Mouse (Mus musculus): ENCODE measurements around the gene Large2.

The Large2 gene

DNA sequence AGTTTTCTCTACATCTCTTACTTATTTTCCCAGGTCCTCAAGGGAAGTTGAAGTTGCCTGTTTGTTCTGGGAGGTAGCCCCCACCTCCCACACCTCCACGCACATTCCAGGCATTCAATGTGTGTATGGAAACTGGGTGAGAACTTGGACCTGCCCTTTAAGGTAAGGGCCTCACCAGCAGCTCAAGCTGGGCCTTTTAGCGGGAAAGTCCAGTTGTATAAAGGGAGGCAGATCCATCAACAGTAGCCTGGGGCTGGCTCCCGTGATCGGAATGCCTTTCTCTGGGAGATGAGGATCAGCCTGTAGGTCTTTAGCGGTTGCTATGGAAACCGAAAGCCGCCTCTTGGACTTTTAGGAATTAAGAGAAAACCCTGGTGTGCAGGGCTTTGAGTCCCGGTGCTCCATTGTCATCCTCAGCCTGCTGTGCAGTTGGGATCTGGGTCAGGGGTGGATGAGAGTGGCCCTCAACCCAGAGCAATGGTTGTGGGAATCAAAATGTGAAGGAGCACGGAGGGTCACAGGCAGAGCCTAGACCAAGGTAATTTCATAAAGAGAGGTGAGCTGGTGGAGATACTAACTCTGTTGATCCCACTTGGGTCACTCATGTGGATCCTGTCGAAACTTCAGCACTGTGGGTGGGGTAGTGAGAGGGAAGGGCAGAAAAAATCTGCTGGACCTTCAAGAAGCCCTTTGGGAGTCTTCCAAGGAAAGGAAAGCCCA, 2.5 kb downstream of the Large2 start:
- DNase-seq (ENCODE audit: low read depth, low spot score) = no peak

DNA sequence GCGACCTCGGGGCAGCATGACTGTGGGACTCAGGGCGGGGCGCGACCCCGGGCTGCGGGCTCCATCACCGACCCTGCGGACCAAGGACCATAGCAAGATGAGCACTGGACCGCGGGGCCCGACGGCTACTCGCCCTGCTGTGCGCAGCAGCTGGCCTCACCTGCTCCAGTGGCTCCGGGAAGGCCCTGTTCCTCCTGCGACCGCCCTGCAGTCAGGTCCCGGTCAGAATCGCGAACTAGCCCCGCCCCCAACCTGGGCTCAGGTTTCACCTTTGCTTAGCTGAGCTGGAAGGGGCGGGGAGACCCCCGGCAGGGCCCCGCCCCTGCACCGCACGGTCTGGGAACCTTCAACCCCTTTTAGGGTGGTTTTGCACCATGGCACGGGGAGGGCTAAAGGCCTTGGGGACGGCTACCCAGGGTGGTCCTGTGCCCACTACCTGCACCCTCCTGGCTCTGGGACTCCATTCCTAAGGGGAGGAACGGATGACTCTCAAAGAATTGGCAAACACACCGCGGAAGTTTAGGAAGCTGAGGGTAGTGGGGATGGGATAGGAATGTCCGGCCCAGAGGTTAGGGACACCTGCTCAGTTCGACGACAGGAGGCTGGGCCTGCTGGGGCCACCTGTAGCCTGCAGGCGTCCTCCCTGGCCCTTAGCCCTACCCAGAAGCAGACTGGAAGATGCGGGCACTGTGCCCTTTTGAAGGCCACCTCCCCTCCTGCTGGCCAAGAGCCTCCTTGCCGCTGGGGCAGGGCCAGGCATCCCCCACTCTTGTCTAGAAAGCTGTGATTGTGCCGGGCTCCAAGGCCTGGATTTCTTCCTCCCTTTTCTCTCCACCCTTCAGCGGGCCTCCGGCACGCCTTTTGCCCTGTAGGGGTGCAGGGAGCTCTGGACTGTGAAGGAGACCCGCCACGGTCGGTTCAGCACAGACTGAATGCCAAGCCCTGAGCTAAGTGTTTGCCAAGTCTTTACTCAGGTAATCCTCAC, 3.6 kb downstream of the Large2 start:
- no peak for DNase-seq (ENCODE audit: low read depth, low spot score)

DNA sequence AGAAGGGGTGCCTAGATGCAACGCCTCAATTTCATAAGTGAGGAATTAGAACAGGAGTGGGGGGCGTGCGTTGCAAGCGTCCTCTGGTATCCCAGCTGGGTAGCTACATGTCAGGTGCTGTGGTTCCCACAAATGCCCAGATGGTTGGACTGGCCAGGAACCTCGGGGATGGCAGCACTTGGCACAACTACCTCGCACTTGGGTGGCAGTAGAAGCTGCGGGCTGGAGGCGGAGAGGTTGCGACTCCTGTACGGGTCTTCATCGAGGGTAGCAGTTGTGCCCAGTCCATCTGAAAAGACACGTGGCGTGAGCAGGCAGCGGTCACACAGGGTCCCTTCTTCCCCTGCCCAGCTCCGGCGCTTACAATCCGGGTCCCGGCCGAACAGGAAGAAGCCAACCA, 4.3 kb downstream of the Large2 start:
- DNase-seq (ENCODE audit: low read depth, low spot score) = no peak

- DNase-seq (ENCODE audit: low read depth, low spot score) = no peak
Observed at GRCm38 (mm10) chr2:92367383-92368029, 7.2 kb downstream of the Large2 start.

- no peak for DNase-seq (ENCODE audit: low read depth, low spot score)
Observed at GRCm38 (mm10) chr2:92365568-92365967, 9.1 kb downstream of the Large2 start.

- DNase-seq (ENCODE audit: low read depth, low spot score) = no peak
Observed at GRCm38 (mm10) chr2:92364086-92364485, 10.6 kb downstream of the Large2 start.

DNA sequence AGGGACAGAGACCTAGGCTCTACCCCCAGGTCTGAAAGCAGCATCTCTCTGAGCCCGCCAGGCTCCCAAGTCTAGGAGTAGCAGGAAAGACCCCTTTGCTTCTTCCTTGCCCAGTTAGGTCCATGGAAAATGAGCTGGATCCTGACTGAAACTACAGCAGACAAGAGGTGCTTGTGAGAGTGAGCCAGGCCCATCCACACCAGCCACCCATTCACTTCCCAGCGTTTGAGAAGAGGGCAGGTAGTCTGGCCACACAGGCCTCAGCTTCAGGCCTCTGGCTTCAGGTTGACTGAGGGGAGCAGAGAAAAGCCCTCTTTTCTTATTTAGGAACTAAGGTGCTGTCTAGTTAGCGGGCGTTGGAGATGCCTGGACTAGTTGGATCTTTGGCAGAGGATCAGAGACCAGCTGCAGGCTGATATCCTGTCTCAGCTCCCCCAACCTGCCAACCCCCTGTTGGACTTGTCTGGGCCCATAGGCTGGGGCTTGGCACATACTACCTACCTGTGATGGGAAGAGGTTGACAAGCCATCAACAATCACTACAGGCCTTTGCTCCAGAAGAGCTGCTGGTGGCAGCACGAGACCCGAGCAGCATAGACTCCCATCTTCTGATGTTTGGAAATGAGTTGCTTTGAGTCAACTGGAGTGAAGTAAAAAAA, 12.0 kb downstream of the Large2 start:
- no peak for DNase-seq (ENCODE audit: low read depth, low spot score)

DNA sequence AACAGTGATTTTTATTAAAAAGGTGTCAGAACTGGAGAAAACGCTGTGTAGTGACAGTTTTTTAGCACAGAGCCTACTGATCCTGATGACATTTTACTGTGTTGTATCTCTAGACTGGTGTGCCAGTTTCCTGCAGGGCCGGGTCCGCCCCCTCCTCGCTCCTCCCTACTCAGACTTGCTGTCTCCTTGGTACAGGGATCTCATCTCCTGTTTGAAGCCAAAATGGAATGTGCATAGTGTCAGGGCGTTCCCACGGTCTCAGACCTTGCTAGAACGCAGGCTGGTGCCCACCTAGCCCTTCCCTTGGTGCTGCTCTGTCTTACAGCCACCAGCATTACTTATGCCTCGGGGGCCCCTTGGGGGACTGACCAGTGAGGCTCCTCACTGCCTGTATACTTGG, 12.9 kb downstream of the Large2 start:
- no peak for DNase-seq (ENCODE audit: low read depth, low spot score)

DNA sequence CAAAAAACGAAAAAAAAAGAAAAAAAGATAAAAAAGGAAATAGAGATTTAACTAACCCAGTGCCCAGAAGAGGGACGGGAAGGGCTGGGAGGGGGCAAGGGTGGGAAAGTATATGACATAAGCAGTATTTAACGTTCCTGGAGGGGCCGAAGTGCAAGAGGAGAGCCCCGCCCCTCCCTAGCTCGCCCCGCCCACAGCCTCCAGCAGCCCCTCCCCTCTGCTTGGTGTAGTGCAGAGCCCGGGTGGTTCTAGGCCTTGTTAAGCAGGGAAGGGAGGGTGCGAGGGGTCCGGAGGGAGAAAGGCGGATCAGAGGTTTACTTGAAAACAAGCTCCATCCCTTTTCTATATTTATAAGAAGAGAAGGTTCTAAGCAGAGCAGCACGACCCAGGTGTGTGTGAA, 13.8 kb downstream of the Large2 start:
- no peak for DNase-seq (ENCODE audit: low read depth, low spot score)

DNA sequence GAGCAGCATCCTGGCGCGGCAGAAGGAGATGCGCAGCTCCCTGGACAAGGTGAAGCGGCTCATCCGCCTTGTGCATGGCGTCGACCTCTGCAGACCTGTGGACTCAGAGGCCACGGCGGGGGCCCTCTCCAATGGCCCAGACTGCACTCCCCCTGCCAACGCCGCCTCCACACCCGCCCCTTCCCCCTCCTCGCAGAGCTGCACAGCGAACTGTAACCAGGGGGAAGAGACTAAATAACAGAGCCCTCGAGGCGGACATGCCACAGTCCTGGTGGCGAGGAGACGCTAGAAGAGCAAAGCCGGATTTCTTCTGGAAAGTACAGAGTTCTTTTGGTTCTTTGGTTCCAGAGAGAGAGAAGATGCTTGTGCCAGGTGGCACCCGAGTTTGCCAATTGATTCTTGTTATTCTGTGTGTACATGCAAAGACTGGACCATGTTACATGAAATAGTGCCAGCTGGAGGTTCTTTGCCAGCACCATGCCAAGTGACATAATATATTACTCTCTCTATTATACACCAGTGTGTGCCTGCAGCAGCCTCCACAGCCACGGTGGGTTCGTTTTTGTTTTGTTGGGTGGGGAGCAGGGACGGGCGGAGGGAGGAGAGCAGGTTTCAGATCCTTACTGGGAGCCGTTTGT, 14.4 kb downstream of the Large2 start:
- no peak for DNase-seq (ENCODE audit: low read depth, low spot score)

- DNase-seq (ENCODE audit: low read depth, low spot score) = no peak
Observed at GRCm38 (mm10) chr2:92359301-92359700, 15.4 kb downstream of the Large2 start.

- no peak for DNase-seq (ENCODE audit: low read depth, low spot score)
Observed at GRCm38 (mm10) chr2:92354224-92354623, 20.4 kb downstream of the Large2 start.

DNA sequence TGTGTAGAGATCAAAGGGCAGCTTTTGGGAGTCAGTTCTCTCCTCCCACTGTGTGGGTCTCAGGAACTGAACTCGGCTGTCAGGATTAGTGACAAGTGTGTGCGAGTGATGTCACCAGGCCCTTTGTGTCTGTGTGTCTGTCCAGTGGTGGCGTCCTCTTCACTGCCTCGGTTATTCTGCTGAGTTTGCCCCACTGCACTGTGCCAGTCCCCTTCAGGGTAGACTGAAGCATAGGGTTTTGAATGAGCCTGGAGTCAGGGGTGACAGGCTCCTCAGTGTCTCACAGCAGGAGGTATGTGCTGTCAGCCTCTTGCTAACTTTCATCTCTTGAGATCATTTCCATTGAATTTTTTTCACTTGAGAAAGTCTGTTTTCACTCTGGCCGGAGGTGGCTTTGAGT, 21.3 kb downstream of the Large2 start:
- no peak for DNase-seq (ENCODE audit: low read depth, low spot score)

GRCm38 (mm10) chr2:92350686-92351085, 24.0 kb downstream of the Large2 start:
- no peak for DNase-seq (ENCODE audit: low read depth, low spot score)

- DNase-seq (ENCODE audit: low read depth, low spot score) = no peak
Observed at GRCm38 (mm10) chr2:92349589-92350425, 24.9 kb downstream of the Large2 start.

GRCm38 (mm10) chr2:92347191-92347590, 27.5 kb downstream of the Large2 start:
- DNase-seq (ENCODE audit: low read depth, low spot score) = no peak

- DNase-seq (ENCODE audit: low read depth, low spot score) = no peak
Observed at GRCm38 (mm10) chr2:92342418-92342817, 32.3 kb downstream of the Large2 start.

GRCm38 (mm10) chr2:92331871-92332270, 42.8 kb downstream of the Large2 start:
- no peak for DNase-seq (ENCODE audit: low read depth, low spot score)

GRCm38 (mm10) chr2:92331410-92331809, 43.3 kb downstream of the Large2 start:
- DNase-seq (ENCODE audit: low read depth, low spot score) = peak; percentile 33

GRCm38 (mm10) chr2:92330840-92331239, 43.8 kb downstream of the Large2 start:
- DNase-seq (ENCODE audit: low read depth, low spot score) = peak; percentile 30
